Mouse (Mus musculus): ENCODE measurements around the gene Hspb3.
A peak's percentile ranks its signal among the peaks of the same experiment; 100 is the strongest.

Hspb3 gene

DNA sequence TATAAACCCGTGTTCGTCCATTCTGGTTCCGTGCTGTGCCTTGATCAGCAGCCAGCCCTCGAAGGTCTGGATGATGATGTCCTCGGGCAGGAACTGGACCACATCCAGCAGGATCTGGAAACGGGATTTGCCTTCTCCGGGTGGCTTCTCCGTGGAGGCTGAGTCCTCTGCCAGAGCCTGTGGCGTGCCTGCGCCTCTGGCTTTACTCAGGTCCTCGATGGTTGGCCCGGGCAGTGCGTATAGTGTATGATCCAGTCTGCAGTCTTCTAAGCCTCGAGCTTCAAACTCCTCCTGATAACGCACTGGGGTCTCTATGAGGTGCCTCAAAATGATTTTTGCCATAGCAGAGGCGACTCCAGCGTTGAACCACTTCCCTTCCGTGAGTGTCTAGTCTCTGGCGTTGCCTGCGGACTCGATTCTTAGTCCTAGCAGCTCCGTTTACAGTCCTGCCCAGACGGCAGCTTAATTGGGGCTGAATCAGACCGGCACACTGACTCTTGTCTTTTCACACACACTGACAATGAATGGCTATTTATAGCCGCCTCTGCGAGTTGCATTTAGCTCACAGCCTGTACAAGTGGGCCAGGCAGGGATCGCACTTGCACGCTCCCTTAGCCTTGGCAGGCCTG lies at the start of gene Hspb3:
TSS of gene Hspb3 (minus strand) at position 526 of the 629 bp plus-strand sequence.
- no peak for DNase-seq (ENCODE audit: low spot score)

DNA sequence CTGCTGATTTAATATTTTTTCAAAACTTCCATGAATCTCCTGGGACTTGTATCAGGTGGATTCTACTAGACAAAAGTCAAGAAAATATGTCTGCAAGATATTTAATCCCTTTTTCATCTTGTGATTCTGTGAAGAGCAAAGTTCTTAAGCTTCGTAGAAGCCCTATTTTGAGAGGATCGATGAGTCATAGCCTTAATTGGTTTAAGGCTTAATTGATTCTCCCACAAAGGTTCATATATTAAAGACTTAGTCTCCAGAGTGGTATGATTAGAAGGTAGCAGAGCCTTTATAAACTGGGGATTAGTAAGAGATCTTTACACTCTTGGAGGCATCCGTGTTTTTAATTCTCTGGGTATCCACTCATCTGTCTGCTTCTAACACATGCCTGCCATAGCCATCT lies 49.7 kb upstream of the Hspb3 start:
- no peak for DNase-seq (ENCODE audit: low spot score)

DNA sequence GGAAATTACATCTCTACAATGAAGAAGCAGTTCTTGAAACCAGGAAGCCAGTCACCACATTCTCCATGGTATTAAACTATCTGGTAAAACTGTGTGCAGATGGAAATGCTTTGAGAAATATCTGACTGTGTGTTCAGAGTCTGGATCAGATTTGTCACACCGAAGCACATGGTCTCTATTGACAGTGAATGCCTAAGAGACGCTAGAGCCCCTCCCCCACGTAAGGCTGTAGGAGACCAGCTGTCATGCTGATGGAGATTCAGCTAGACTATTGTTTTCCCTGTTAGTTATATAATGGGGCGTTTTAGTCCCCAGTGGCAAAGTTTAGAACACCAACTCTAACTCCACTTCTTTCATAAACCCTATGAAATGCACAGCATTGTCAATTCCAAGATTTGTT lies 42.7 kb upstream of the Hspb3 start:
- no peak for DNase-seq (ENCODE audit: low spot score)

DNA sequence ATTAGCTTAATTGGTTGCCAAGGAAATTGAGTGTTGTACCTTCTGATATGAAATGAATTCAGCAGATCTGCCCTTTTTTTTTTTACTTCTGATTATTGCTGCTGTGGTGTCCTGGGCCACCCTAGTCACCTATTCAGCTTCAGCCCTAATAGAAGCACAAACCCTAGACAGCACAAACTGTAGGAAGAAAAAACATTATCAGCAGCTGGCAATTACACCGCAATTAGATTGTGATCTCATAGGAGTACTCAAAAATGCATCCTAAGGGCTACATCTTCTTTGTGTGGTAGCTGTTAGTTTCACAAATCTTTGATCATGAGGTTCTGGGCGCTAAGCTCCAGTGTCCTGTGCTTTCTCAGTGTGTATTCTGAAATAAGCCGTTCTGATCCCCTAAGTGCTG lies 37.7 kb upstream of the Hspb3 start:
- no peak for DNase-seq (ENCODE audit: low spot score)

DNA sequence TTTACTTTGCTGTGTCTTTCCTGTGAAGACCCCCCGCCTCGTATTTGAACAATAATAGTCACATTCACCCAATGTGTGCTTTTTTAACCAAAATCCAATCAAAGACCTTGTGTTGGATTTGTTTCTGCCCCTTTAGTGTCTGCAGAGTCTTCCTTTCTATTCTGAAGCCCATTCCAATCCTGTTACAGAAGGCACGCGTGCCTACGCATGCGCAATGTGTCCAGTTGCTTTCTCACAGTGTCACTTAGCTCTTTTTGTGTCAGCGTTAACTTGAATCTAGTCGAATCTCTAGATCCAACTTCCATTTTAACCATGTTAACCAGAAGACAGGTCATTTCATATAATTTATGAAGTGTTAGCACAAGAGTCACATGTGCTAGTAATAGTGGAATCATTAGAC lies 36.5 kb upstream of the Hspb3 start:
- DNase-seq (ENCODE audit: low spot score), result no peak

DNA sequence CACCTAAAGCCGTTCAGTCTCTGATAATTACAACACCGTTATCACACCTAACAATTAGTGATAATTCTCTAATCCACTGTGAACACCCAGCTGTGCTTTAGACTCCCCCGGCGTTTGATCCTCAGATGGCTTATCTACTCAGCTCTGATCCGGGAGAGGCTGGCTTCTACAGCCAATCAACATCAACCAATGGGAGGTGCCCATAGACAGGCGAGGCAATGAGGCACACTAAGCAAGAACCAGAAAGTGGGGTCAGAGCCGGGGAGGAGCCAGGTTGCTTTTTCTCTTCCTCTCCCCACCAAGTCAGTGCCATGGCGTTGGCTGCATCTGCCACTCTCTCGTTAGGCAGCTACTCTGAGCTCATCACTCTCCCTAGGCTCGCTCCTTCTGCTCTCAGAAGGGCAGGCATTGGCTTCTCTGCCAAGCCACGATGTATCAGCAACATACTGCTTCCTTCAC lies 36.0 kb upstream of the Hspb3 start:
- no peak for DNase-seq (ENCODE audit: low spot score)

DNA sequence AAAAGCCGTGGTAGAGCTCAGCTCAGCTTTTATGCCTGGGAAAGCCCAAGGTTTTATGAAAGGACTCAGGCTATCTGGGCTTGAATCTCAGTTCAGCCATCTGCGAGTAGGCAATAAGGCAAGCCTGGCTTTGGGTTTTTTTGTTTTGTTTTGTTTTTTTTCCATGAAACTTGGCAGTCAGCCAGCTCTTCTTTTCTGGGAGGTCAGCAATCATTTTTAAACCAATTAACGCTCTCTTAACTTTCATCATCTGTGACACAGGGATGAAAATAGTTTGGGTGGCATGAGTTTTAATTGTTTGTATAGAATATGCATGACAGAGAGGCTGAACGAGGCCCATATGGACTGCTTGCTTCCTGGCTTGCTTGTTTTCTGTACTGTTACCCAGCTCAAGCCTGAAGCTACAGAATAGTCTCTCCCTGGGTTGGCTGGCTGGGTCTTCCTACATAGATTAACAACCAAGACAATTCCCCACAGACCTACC lies 33.4 kb upstream of the Hspb3 start:
- DNase-seq (ENCODE audit: low spot score), result no peak

DNA sequence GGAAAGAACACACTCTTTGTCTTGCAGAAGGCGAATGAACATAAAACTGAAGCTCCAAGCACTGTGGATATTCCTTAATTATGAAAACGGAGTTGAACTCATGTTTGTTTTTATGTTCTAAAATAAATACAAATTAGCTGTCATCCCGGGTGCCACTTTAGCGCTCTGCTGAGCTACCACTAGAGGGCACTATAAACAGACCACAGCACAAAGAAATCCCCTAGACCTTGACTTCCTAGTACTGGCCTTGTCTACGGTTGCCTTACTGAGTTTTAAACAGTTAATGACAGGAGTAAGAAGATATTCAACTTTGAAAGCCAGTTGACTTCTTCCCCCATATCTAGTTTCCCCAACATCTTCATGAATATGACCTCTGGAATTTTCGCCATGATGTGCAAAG lies 29.9 kb upstream of the Hspb3 start:
- no peak for DNase-seq (ENCODE audit: low spot score)

DNA sequence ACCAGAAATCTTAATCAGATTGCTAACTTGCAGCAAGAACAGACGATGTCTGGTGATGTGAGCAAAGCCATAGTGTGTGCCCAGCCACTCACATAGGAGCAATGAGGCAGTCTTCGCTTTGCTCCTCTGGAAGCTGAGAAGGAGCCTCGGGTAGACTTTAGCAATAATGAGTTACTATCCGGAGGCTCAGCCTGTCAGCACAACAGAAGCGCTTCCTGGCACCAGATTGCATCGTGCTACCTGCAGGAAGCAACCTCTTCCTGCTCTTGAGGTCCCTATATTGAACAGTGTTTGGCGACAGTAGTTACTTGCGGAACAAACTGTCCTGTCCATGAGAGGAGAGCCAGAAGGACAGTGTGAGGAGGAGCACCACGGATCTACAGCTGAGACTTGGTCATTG lies 28.2 kb upstream of the Hspb3 start:
- no peak for DNase-seq (ENCODE audit: low spot score)

DNA sequence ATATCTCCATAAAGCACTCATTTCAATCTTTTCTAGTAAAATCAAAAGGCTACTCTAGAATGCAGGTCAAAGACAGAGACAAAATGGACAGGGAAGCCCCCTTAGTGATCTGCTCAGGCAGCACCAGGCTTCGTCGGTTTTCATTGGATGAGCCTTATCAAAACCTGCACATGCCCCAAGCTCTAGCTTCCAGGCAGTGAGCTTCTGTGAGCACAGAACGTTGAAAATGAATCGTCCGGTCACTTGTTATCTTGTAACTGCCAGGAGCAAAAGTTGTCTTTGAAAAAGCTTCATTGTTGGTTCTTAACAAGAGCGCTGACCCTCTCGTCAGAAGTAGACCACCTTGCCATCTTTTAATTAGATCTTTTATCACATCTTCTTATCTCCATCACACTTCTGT lies 26.4 kb upstream of the Hspb3 start:
- no peak for DNase-seq (ENCODE audit: low spot score)

DNA sequence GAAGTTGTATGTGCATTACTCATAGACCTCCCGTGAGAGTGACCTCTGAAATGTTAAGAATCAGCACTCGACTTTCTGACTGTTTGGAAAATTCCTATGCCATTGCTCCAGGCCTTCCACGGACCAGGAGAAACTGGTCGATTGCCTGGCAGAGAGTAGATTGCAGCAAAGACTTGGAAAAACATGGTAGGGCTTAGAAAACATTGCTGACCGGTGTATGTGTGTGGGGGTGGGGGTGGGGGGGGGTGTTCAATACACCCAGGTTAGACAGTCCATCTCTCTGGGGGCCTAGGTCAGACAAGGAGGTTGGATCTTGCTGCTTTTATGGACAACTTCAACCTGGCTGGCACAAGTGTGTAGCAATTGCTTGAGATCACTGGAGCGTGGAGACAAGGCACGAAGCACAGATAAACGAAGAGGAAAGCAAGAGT lies 23.2 kb upstream of the Hspb3 start:
- no peak for DNase-seq (ENCODE audit: low spot score)

DNA sequence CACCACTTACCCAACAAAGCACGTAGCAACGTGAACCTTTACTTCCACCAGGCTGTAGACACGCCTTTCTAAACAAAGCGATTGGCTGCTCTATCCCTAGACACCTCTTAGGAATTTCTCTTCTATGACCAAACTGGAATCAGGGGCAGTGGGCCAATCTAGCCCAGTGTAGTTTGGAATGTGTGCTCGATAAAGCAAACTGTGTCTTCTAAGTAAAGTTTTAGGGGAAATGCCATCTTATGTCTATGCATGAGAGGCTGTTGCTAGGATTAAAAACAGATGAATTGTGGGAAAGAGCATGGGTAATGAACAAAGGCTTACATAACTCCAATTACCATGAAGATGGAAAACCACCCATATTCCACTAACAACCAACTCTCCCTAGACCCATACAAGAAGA lies 19.3 kb upstream of the Hspb3 start:
- no peak for DNase-seq (ENCODE audit: low spot score)

DNA sequence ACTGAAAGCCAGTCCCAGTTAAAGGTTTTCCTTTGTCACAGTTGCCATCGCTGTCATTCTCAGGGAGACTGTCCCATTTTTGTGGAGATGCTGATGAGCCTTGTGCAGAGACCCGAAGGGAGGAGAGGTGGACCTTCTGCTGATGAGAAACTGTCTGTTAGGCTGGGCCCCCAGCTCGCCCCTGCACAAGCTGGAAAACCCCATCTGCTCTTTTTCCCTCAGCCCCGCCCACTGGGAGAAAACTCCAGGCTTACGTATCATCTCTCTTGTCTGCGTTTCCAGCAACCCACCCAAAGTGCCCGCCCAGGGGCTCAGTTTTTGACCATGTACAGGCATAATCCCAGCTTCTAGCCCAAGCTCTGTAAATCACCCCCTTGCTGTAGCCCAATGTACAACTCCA lies 17.2 kb upstream of the Hspb3 start:
- no peak for DNase-seq (ENCODE audit: low spot score)

DNA sequence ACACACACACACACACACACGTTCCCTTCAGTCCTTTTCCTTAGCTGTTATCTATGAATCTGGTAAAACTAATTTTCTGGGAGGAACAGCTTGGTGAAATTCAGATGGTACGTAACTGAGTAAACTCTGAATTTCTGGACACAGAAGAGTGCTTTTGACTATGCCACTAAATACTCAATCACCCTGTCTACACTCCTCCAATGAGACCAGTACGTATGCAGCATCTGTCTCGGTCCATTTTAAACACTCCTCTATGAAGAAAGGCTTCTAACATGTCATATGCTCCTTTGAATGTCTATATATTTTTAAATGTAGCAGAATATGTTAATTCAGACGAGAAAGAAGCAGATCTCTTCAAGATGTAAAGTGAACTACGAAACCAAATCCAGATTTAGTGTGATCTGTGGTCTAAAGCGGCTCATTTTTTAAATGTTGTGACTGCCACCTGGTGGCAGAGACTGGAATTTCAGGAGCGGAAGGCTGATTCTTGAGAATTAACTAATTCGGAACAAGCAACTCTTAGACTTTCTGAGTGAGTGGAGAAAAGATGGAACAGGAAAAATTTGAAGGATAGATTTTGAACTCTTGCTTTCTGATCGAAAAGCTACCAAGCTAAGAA lies 6.1 kb upstream of the Hspb3 start:
- peak; percentile 41 for DNase-seq (ENCODE audit: low spot score)

DNA sequence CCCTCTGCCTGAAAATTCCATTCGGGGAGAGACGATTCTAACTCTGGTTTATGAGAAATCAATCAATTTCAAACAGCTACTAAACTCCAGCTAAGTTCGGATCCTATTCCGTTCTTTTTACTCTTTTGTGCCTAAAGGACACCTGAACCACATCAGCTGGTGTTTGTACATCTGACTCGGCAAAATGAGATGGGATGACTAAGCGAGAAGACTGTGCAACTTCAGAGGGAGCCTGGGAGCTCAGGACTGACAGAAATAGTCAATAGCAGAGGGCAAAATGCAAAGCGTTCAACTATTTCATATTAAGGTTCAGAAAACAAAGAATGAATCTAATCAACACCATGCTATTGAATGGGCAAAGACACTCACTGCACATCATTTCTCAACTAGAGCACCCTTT lies 407 bp upstream of the Hspb3 start:
- DNase-seq (ENCODE audit: low spot score), result no peak

DNA sequence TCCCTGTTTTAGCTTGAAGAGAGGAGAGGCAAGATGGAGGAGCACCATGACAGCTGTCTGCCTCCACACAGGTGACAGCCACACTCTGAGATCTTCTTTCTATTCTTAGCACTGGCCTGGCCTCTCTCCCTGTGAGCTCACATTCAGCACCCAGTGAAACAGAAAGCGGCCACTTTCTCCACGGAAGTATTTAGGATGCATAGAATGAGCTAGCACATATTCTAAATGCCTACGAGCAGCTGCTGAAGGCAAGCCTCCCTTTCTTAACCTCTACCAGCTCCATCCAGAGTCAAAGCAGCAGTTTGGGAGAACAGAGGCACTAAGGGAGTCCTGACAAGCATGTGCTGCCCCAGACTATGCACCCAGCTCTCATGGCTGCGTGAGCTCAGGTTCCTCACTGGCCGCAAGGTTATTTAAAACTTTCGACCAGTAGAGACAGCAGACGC lies 1.6 kb downstream of the Hspb3 start:
- DNase-seq (ENCODE audit: low spot score), result no peak

DNA sequence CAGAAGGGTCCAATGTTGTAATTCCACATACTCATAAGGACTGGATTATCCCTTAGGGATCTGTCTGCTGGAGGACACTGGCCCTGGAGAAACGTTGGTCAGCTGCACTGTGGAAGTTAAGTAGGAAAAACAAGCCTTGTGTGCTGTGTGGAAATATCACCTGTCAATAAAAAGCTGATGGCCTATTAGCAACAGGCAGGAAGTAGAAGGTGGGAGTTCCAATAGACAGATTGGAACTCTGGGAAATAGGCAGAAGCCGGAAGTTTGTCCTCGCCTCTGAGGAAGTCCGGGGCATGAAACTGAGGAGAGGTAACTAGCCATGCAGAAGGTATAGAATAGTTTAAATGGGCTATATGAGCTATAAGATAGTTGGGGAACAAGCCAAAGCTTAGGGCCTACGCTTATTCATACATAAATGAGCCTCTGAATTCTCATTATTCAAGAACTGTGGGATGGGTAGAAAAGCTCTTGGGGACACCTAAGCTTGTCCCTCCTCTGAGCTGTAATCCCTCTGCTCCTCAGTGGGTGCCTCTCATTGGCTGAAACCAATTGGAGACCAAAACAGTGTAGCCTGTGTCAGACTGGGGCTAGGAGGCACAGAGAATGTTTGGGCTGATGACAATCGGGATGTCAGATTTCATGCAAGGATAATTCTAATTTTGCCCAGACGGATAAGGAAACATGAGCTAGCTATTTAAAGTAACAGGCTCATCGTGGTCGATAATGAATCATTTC lies 2.7 kb downstream of the Hspb3 start:
- DNase-seq (ENCODE audit: low spot score), result no peak

DNA sequence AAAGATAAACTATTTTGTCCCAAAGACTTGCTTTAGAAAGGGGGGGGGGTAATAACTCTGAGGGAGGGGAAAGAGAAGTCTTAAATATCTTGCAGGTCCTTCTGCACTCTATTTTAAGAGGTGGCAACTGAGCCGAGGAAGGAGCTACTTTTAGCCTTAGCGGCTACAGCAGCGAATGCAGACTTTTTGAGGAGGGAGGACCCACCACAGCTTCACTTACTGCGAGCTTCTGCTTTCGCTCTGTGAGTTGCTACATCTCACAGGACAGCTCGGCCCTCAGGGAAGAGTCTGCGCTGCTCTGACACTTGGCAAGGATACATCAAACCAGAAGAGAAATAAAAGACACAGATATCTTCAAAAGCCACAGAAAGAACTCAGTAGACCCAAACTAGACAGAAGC lies 6.3 kb downstream of the Hspb3 start:
- DNase-seq (ENCODE audit: low spot score), result no peak

DNA sequence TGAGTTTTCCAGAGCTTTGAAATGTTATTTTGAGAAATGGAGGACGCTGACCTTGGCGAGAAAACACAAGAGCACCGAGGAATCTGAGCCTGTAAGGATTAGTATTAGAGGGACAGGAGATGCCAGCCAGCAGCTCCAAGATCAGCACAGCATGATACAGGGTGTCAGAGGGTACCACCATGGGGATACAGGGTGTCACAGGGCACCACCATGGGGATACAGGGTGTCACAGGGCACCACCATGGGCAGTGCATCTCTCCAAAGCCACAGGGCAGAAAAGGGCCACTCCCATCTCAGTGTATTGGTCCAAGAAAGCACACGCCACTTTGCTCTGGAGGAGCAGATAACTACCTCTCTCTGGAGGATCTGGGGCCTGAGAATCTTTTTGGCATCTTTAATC lies 6.8 kb downstream of the Hspb3 start:
- no peak for DNase-seq (ENCODE audit: low spot score)

DNA sequence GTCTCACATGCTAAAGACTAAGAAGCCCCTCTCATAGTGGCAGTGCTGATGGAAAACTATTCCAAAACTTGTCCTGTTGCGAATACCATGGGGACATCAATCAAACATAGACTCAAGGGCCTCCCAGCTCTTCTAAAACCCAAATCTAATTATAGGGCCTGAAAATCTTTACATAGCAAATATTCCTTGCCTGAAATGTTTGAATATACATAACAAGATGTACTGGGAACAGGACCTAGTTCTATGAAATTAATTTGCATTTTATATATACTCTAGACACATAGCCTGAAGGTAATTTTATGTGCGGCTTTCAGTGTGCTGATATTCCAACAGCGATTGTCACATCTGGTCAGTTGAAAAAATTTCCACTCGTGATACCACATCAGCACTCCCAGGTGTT lies 8.0 kb downstream of the Hspb3 start:
- no peak for DNase-seq (ENCODE audit: low spot score)

DNA sequence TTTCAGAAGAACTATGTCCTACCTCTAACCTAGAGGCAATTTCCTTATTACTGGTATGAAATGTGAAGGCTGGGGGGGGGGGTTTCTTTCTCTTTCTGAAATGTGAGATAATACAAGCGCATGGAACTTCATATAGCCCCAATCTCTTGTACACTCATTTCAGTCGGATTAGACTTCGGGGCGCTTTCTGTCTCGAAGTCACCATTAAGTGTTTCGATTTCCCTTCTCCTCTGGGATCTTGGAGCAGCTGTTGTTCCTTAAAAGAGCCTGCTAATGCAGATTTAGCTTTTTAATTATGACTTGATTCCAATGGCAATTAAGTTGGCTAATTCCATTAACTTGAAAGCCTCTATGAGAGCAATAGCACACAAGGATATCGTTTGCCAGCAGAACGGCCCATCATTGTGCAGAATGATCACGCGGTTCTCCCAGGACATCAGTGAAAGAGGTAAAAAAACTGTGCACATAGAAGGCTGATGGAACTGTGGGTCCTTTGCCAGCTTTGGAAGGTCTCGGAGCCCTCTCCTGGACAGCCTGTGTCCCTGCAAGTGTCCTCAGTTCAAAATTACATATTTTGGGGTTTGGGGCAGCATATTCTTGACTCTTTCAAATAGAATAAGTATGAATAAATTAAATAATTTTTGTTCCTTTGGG lies 22.4 kb downstream of the Hspb3 start:
- no peak for DNase-seq (ENCODE audit: low spot score)

DNA sequence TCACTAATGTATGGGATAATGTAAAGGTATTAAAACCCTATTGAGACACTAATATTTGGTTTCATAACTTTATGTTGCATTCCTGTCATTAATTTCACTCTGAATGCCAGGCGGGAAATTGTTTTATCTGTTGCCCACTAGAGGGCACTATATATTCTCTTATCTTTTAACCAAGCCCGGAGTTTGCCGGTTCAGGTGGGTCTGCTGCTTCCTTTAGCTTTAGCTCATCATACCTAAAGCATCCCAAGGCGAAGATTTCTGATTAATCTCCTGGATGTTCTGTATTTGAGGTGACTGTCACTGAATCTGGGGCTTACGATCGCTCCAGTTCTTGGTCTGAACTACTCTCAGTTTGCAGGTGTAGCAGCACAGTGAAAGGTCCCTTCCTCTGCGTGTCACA lies 24.6 kb downstream of the Hspb3 start:
- DNase-seq (ENCODE audit: low spot score), result no peak

DNA sequence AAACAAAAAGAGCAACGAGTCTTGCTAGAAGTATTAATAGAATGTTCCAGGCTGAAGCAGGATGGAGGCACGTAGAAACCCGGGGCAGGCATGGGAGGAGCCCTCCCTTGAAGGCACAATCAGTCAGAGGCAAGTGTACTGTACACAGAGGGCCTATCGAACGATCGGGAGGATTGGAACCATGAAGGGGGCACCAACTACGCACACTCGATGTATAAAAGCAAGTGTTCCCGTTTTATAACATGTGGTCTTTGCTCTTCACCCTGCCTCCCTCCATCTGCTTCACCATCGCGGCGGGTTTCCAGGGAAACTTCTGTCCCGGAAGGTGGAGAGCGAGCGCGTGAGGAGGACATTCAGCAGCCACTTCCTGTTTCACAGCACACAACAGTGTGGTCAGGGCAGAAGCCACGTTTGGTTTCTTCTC lies 27.7 kb downstream of the Hspb3 start:
- no peak for DNase-seq (ENCODE audit: low spot score)

Data from ovary, postnatal 10 days (tissue).